Mouse (Mus musculus) forebrain, embryonic 16.5 days (tissue): Measurements from ENCODE around the gene Tmem130. TPM values are rescaled to one million over a fixed set of nuclear protein-coding genes. Genes with fewer than 3 reads are reported as not detected.

ENCODE experiments used
- ATAC-seq: fragments of 200-750 bp; cut with Nextera tagmentation; 2 replicates; pipeline ENCODE4 v1.8.0; 2017; ENCODE audit warnings: mild to moderate bottlenecking, moderate library complexity
- H3K27ac ChIP-seq: fragments of 300-500 bp; sonication (generic); 2 replicates; pipeline ENCODE4 v1.5.1; 2014; ENCODE audit warnings: low read length, control low read depth
- H3K27me3 ChIP-seq: fragments of 300-500 bp; sonication (generic); replicated peaks from 2 replicates; pipeline ENCODE4 v1.6.1; 2014; ENCODE audit warnings: low read length; ENCODE audit not compliant: control insufficient read depth, insufficient read depth
- H3K36me3 ChIP-seq: fragments of 300-500 bp; sonication (generic); 2 replicates; pipeline ENCODE4 v1.6.1; 2014; ENCODE audit not compliant: control insufficient read depth, insufficient read depth
- H3K4me1 ChIP-seq: fragments of 300-500 bp; sonication (generic); replicated peaks from 2 replicates; pipeline ENCODE4 v1.6.1; 2014; ENCODE audit warnings: low read length; ENCODE audit not compliant: control insufficient read depth, insufficient read depth
- H3K4me2 ChIP-seq: fragments of 300-500 bp; sonication (generic); 2 replicates; pipeline ENCODE4 v1.6.1; 2014; ENCODE audit warnings: mild to moderate bottlenecking, low read length, control low read depth
- H3K4me3 ChIP-seq: fragments of 300-500 bp; sonication (generic); replicated peaks from 2 replicates; pipeline ENCODE4 v1.5.1; 2014; ENCODE audit warnings: mild to moderate bottlenecking, low read length, control low read depth
- H3K9ac ChIP-seq: fragments of 300-500 bp; sonication (generic); replicated peaks from 2 replicates; pipeline ENCODE4 v1.6.1; 2014; ENCODE audit warnings: low read depth, low read length, control low read depth
- H3K9me3 ChIP-seq: fragments of 300-500 bp; sonication (generic); 2 replicates; pipeline ENCODE4 v1.6.1; 2016; ENCODE audit warnings: low read length; ENCODE audit not compliant: control insufficient read depth
- WGBS: fragments of 180-500 bp; shearing (Covaris S2); extraction: QIAGEN DNeasy Blood & Tissue Kit; methylation state at CpG from one replicate; pipeline ENCODE4 v1.1.7; 2014; 5-methylcytosine and 5-hydroxymethylcytosine counted together
- polyA plus RNA-seq: library from polyadenylated mRNA; unstranded; fragments of >200 nt; fragmentation: Nextera tagmentation; extraction: Ambion mirVana; gene quantifications from 2 replicates; pipeline ENCODE4 v1.2.1, GENCODE M21; 2015

The Tmem130 gene
- polyA plus RNA-seq: 124 and 229 TPM in 2 replicates

DNA sequence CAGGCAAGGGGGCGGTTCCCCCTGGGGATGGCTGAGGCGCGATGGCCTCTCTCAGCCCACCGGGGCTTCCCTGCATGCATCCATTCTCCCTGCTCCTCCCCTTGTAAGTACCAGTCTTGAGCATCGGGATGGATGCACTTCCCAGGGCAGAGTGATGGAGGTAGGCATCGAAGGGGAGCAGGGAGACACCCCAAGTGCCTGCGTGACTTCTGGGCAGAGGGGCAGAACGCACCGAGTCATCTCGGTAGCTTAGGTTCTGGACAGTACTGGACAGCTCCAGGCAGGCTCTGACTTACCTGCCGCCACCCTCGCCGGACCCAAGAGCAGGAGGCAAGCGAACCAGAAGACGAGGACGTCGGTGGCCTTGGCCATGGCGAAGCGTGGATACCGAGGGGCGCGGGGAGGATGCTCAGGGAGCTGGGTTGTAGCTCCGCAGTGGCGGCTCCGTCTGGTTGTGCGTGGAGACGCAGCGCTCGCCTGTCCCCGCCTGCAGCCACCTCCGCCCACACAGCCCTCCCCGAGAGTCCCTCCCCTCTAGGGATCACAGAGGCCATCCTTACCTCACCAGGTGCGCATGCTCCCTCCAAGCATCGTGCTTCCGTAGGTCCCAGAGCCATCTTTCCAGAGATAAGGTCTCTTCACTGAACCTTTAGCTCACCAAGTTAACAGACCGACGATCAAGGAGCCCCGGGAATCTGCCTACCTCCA, at the start of gene Tmem130:
Gene Tmem130, minus strand, starts transcription at position 658 of the 708 bp plus-strand sequence.
- Histone ChIP-seq H3K4me2 (peak within 1 kb of the TSS; percentile 68), H3K4me3 (peak within 1 kb of the TSS; percentile 60), H3K36me3 (no peaks in the 10 kb centered on the region), H3K4me1 (peaks cover 12% of the 10 kb centered on the region), H3K9ac (peak within 1 kb of the TSS; percentile 71), H3K27me3 (no peaks in the 10 kb centered on the region; the same call in 1 of the 2 replicates), H3K27ac (peak within 1 kb of the TSS; percentile 77), H3K9me3 (no peaks in the 10 kb centered on the region)
- ATAC-seq: peak; percentile 88
- under 1% methylated on average over 38 of the region's 38 CpGs for WGBS

DNA sequence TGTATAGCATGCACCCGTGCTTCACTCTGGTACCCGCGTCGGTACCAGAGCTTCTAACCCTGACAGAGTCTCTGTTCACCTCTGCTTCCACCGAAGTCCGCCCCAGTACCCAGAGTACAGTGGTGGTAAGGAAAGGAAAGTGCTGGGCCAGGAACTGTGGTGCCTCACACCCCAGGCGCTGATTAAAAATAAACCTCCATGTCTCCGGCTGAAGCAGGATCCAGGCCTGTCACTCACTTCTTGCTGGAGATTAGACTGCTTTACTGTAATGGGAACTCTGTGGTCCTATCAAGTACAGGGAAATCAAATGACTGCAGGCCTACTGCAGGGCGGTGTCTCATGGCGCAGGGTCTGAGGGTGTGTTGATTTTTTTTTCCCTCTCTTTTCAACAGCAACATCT, 45.3 kb upstream of the Tmem130 start:
- Histone ChIP-seq H3K4me2 (no peak overlapping the region), H3K36me3 (peaks cover 61% of the 10 kb centered on the region), H3K9me3 (no peaks in the 10 kb centered on the region), H3K27me3 (no peaks in the 10 kb centered on the region), H3K9ac (no peak overlapping the region), H3K4me3 (no peak overlapping the region), H3K4me1 (no peaks in the 10 kb centered on the region), H3K27ac (no peak overlapping the region)
- WGBS: 95% methylated on average over 10 of the region's 10 CpGs
- ATAC-seq: no peak

DNA sequence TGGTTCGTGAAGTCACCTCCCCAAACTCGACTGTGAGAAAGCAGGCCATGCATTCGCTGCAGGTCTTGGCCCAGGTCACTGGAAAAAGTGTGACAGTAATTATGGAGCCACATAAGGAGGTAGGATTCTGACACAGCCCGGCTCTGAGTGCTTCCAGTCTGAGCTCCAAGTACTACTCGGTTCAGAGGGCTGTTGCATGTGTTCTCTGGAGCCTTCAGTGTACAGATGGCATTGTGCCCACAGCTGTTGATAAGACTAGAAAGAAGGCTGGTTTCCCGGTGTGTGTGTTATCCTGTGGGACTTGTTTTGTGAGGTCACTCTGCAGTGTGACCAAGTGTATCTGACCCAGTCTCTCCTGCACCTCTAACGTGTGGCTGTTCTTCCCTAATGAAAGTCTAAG, 42.6 kb upstream of the Tmem130 start:
- Histone ChIP-seq H3K4me1 (no peaks in the 10 kb centered on the region), H3K36me3 (peaks cover 64% of the 10 kb centered on the region), H3K27me3 (no peaks in the 10 kb centered on the region), H3K9ac (no peak overlapping the region), H3K27ac (no peak overlapping the region), H3K4me3 (no peak overlapping the region), H3K4me2 (no peak overlapping the region), H3K9me3 (no peaks in the 10 kb centered on the region)
- no peak for ATAC-seq
- 90% methylated on average over 7 of the region's 7 CpGs for WGBS

DNA sequence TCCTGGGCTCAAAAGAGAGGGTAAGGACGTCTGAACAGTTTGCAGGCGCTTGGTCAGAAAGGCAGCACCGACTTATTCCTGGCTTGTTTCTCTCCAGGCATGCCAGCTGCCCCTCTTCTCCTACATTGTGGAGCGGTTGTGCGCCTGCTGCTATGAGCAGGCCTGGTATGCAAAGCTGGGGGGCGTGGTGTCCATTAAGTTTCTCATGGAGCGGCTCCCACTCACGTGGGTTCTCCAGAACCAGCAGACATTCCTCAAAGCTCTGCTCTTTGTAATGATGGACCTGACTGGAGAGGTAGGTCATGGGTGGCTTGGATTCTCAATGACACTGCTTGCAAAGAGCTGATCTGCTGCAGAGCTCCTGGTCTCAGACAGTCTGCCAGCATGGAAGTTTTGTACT, 41.4 kb upstream of the Tmem130 start:
- H3K27me3 ChIP-seq: no peaks in the 10 kb centered on the region
- peaks cover 61% of the 10 kb centered on the region for H3K36me3 ChIP-seq
- H3K9ac ChIP-seq: no peak overlapping the region
- ATAC-seq: no peak
- H3K27ac ChIP-seq: no peak overlapping the region
- no peak overlapping the region for H3K4me2 ChIP-seq
- no peak overlapping the region for H3K4me3 ChIP-seq
- H3K9me3 ChIP-seq: no peaks in the 10 kb centered on the region
- WGBS: 92% methylated on average over 8 of the region's 8 CpGs
- no peaks in the 10 kb centered on the region for H3K4me1 ChIP-seq

DNA sequence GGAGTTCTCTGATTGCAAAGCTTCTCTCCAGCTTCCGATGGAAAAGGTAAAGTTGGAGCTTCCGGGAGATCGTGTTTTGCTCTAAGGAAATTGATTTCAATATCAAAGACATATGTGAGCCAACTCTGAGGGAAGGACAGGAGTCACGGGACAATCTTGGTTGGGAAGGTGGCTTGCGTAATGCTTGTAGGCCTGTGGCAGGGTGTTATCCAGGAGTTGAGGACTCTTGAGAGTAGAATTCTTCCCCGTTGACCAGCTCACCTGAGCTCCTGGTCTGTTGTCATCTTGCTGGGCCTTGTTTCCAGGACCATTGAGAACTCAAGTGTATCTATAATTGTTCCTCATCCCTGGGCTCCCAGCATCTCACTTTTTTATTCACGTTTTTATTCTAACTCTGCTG, 35.5 kb upstream of the Tmem130 start:
- H3K9ac ChIP-seq: no peak overlapping the region
- no peak overlapping the region for H3K4me2 ChIP-seq
- WGBS: 93% methylated on average over 7 of the region's 7 CpGs
- H3K27ac ChIP-seq: no peak overlapping the region
- no peak for ATAC-seq
- H3K4me1 ChIP-seq: no peaks in the 10 kb centered on the region
- no peaks in the 10 kb centered on the region for H3K9me3 ChIP-seq
- H3K27me3 ChIP-seq: no peaks in the 10 kb centered on the region
- peaks cover 63% of the 10 kb centered on the region for H3K36me3 ChIP-seq
- H3K4me3 ChIP-seq: no peak overlapping the region

DNA sequence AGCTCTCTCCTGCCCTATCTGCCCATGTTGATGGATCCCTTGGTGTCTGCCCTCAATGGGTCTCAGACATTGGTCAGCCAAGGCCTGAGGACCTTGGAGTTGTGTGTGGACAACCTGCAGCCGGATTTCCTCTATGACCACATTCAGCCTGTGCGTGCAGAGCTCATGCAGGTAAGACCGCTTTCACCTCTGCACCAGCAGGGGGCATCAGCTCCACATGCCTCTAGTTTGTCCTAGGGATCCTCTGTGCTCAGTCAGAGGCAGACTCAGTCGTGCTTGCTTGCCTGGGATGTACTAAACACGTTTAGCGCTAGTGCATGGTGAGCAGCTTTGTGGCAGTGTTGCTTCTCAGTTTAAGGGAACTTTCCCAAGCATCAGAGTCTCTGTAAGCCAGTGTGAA, 33.1 kb upstream of the Tmem130 start:
- H3K9ac ChIP-seq: no peak overlapping the region
- H3K9me3 ChIP-seq: no peaks in the 10 kb centered on the region
- H3K27me3 ChIP-seq: no peaks in the 10 kb centered on the region
- H3K4me2 ChIP-seq: no peak overlapping the region
- 77% methylated on average over 6 of the region's 6 CpGs for WGBS
- H3K4me3 ChIP-seq: no peak overlapping the region
- H3K36me3 ChIP-seq: peaks cover 68% of the 10 kb centered on the region
- ATAC-seq: no peak
- no peaks in the 10 kb centered on the region for H3K4me1 ChIP-seq
- H3K27ac ChIP-seq: no peak overlapping the region

DNA sequence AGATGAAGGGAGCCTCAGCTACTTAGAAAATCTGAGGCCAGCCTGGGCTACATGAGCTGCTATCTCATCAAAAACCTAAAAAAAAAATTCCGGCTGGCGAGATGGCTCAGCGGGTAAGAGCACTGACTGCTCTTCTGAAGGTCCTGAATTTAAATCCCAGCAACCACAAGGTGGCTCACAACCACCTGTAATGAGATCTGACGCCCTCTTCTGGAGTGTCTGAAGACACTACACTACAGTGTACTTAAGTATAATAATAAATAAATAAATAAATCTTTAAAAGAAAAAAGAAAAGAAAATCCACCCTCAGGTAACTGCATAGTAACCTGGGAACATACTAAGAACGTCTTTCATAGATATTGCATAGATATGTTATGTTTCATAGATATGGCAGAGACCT, 31.8 kb upstream of the Tmem130 start:
- H3K9ac ChIP-seq: no peak overlapping the region
- H3K4me3 ChIP-seq: no peak overlapping the region
- H3K36me3 ChIP-seq: peaks cover 69% of the 10 kb centered on the region
- no peaks in the 10 kb centered on the region for H3K9me3 ChIP-seq
- no peaks in the 10 kb centered on the region for H3K4me1 ChIP-seq
- H3K27ac ChIP-seq: no peak overlapping the region
- no peak for ATAC-seq
- 88% methylated on average over 5 of the region's 5 CpGs for WGBS
- H3K4me2 ChIP-seq: no peak overlapping the region
- H3K27me3 ChIP-seq: no peaks in the 10 kb centered on the region

DNA sequence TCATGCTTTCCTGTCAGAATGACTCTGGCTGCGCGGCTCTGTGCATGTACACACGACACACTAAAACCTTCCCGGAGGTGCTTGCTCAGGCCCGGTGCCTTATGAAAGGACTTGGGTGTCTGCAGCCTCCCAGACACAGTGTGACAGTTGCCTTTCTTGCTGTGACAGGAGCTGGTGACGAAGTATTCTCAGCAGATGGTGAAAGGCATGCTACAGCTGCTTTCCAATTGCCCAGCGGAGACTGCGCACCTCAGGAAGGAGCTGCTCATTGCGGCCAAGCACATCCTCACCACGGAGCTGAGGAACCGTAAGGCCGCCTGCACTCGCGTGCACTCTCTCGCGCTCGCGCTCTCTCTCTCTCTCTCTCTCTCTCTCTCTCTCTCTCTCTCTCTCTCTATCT, 24.8 kb upstream of the Tmem130 start:
- WGBS: 97% methylated on average over 18 of the region's 18 CpGs
- Histone ChIP-seq H3K27ac (no peak overlapping the region), H3K9ac (no peak overlapping the region), H3K9me3 (no peaks in the 10 kb centered on the region), H3K4me3 (no peak overlapping the region), H3K4me2 (no peak overlapping the region), H3K27me3 (no peaks in the 10 kb centered on the region), H3K36me3 (peaks cover 60% of the 10 kb centered on the region), H3K4me1 (no peaks in the 10 kb centered on the region)
- no peak for ATAC-seq

DNA sequence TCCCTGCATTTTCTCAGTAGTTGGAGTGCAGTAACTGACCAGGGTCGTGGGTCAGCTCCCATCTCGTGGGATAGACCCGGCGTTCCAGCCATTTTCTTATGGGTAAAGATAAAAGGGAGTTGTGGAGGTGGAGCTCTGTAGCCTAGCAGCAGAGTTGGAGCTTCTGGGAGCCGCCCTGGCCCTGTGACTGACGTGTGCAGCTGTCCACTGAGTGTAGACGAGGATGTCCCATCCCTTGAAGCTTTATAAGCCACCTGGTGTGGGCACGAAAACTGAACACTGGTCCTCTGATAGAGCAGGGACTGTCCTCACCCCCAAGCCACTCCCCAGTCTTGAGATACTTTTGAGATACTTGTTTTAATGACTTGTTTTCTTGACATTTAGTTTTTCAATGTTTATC, 19.0 kb upstream of the Tmem130 start:
- Histone ChIP-seq H3K4me3 (no peak overlapping the region), H3K9ac (no peak overlapping the region), H3K4me2 (no peak overlapping the region), H3K27ac (no peak overlapping the region), H3K27me3 (no peaks in the 10 kb centered on the region), H3K4me1 (no peaks in the 10 kb centered on the region), H3K9me3 (no peaks in the 10 kb centered on the region), H3K36me3 (peaks cover 46% of the 10 kb centered on the region)
- ATAC-seq: no peak
- WGBS: 90% methylated on average over 8 of the region's 8 CpGs

DNA sequence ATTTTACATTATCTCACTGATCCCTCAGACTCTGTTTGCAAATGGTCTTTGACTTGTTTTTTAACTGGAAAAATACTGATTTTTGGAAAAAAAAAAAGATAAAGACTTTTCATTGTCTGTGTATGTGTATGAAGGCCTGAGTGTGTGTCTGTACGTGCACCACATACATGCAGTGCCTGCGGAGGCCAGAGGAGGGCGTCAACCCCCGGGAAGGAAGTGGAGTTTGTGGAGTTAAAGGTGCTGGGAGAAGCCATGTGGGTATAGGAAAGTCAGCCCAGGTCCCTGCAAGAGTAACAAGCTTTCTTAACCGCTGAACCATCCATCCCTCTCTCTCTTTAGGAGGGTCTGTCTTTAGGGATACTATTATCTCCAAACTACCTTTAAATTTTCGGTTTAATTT, 11.6 kb upstream of the Tmem130 start:
- peaks cover 18% of the 10 kb centered on the region for H3K36me3 ChIP-seq
- no peak overlapping the region for H3K4me3 ChIP-seq
- no peaks in the 10 kb centered on the region for H3K27me3 ChIP-seq
- H3K9ac ChIP-seq: no peak overlapping the region
- H3K9me3 ChIP-seq: no peaks in the 10 kb centered on the region
- ATAC-seq: no peak
- H3K4me1 ChIP-seq: peaks cover 12% of the 10 kb centered on the region
- no peak overlapping the region for H3K27ac ChIP-seq
- H3K4me2 ChIP-seq: no peak overlapping the region
- WGBS: 91% methylated on average over 6 of the region's 6 CpGs
